Mouse (Mus musculus) stomach, embryonic 15.5 days (tissue): Measurements from ENCODE around the gene Trip12. TPM values are rescaled to one million over a fixed set of nuclear protein-coding genes. Genes with fewer than 3 reads are reported as not detected.
A peak's percentile ranks its signal among the peaks of the same experiment; 100 is the strongest.

Experiments used
- ATAC-seq: fragments of 200-750 bp; cut with Nextera tagmentation; 2 replicates; pipeline ENCODE4 v1.8.0; 2017; ENCODE audit warnings: low read depth, moderate number of reproducible peaks, moderate TSS enrichment; ENCODE audit not compliant: insufficient read depth, low FRiP score
- H3K27ac ChIP-seq: fragments of 300-500 bp; sonication (generic); 2 replicates; pipeline ENCODE4 v1.5.1; 2015; ENCODE audit warnings: mild to moderate bottlenecking, inconsistent platforms
- H3K27me3 ChIP-seq: fragments of 300-500 bp; sonication (generic); replicated peaks from 2 replicates; pipeline ENCODE4 v1.6.1; 2015; ENCODE audit warnings: inconsistent platforms
- H3K36me3 ChIP-seq: fragments of 300-500 bp; sonication (generic); 2 replicates; pipeline ENCODE4 v1.6.1; 2015; ENCODE audit warnings: inconsistent platforms
- H3K4me1 ChIP-seq: fragments of 300-500 bp; sonication (generic); 2 replicates; pipeline ENCODE4 v1.6.1; 2015; ENCODE audit warnings: inconsistent platforms
- H3K4me2 ChIP-seq: fragments of 300-500 bp; sonication (generic); 2 replicates; pipeline ENCODE4 v1.6.1; 2015; ENCODE audit warnings: mild to moderate bottlenecking, inconsistent platforms
- H3K4me3 ChIP-seq: fragments of 300-500 bp; sonication (generic); replicated peaks from 2 replicates; pipeline ENCODE4 v1.5.1; 2015; ENCODE audit warnings: inconsistent platforms
- H3K9ac ChIP-seq: fragments of 300-500 bp; sonication (generic); 2 replicates; pipeline ENCODE4 v1.6.1; 2015; ENCODE audit warnings: inconsistent platforms
- H3K9me3 ChIP-seq: fragments of 300-500 bp; sonication (generic); 2 replicates; pipeline ENCODE4 v1.6.1; 2016; ENCODE audit warnings: inconsistent platforms
- WGBS: fragments of 180-500 bp; shearing (Covaris S2); methylation state at CpG from one replicate; pipeline ENCODE4 v1.1.7; 2015; 5-methylcytosine and 5-hydroxymethylcytosine counted together
- microRNA-seq: library from miRNA; unstranded; fragments of <30 nt; microRNA quantifications from one replicate; pipeline ENCODE4, GENCODE M21; 2016
- polyA plus RNA-seq: library from polyadenylated mRNA; unstranded; fragments of >200 nt; fragmentation: Nextera tagmentation; extraction: Ambion mirVana; gene quantifications from 2 replicates; pipeline ENCODE4 v1.2.1, GENCODE M21; 2015

The Trip12 gene
- polyA plus RNA-seq, 1 experiment from 2014 or later, result 53.4 TPM

DNA sequence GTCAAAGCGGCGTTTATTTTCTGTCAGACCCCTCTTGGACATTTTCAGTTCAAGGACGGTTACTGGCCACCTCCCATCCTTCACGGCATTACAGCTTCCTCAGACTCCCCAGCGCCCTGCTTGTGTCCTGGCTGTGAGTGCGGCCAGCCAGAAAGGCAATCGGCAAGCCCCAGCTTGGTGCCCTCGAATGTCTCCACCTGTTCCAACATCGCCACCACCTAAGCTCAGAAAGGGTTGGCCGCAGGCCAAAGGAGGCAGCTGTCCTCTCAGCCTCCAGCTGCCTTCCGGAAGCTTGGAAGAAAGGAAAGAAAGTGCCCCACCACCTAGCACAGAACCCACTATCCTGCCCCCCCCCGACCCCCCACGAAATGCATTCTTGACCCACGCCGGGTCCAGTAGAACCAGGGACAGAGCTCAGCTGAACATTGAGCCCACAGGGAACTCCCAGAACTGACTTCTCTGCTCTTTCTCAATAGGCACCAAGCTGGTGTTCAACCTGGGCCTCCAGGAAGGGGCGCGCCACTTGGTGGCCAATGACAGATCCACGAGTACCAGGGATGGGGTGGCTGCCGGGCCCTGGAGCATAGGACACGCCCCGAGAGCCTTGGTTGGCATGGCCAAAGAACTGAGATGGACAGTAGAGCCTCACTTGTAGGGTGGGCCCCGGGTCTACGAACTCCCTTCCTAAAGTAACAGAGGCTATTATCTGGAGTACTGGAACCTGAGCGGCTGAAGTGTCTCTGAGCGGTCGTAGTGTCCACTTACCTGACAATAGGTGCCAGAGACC, 145.4 kb downstream of the Trip12 start:
- Histone ChIP-seq H3K4me2 (peak overlapping the region; percentile 93), H3K9me3 (no peaks in the 10 kb centered on the region), H3K4me3 (peak overlapping the region; percentile 45), H3K4me1 (peaks cover 12% of the 10 kb centered on the region), H3K9ac (no peak overlapping the region), H3K27me3 (peaks cover 29% of the 10 kb centered on the region), H3K27ac (no peak overlapping the region), H3K36me3 (no peaks in the 10 kb centered on the region)
- ATAC-seq, result no peak
- 12% methylated on average over 26 of the region's 26 CpGs for WGBS

DNA sequence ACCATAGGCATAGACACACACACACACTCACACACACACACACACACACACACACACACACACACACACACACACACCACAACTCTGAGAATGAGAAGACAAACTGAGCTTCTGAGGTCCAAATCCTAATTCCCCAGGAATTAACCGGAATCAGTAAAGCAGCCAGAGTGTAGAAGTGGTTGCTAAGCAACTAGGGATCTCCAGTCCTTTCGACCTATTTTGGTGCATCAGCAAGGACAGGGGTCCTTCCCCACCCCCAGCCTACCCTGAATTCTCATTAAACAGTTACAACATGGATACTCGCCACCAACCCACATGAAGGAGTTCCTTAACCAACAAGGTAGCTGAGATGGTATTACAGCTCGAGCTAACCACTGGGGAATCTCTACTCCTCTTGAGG, 162.4 kb downstream of the Trip12 start:
- Histone ChIP-seq H3K27ac (no peak overlapping the region), H3K9me3 (no peaks in the 10 kb centered on the region), H3K27me3 (no peaks in the 10 kb centered on the region), H3K4me1 (no peaks in the 10 kb centered on the region), H3K36me3 (no peaks in the 10 kb centered on the region), H3K9ac (no peak overlapping the region), H3K4me3 (no peak overlapping the region), H3K4me2 (no peak overlapping the region)
- 59% methylated on average over 4 of the region's 4 CpGs for WGBS
- no peak for ATAC-seq

Small RNA genes within 50 kb of the gene (microRNA-seq; reads per million reads assigned to microRNA genes)
- gene Mir5126, result 1.9 reads per million, percentile 2 among the genes with 10 or more reads in this experiment

Other genes with a start within 250 kb of the Trip12 start
- gene Dner, start 144.3 kb downstream of the Trip12 start, polyA plus RNA-seq, result 3.7 and 4.3 TPM in 2 replicates
- 10.1 and 10.5 TPM in 2 replicates for gene Fbxo36, start 675 bp downstream of the Trip12 start, polyA plus RNA-seq
- 0.26 and 0.35 TPM in 2 replicates for gene Slc16a14, start 94.6 kb upstream of the Trip12 start, polyA plus RNA-seq